Mouse (Mus musculus) C2C12 (cell line): ENCODE data around the gene Pheta1.

Experiments
- CEBPB ChIP-seq: IDR thresholded peaks from one replicate; pipeline ENCODE4 v1.6.1; 2011; ENCODE audit warnings: low read depth, mild to moderate bottlenecking, control low read depth, moderate library complexity
- CTCF ChIP-seq: IDR thresholded peaks from one replicate; pipeline ENCODE4 v1.5.1; 2011; ENCODE audit not compliant: control insufficient read depth, insufficient read depth, insufficient read length
- MYOD1 ChIP-seq: IDR thresholded peaks from one replicate; pipeline ENCODE4 v1.6.1; 2011; ENCODE audit warnings: low read depth; ENCODE audit not compliant: control insufficient read depth, insufficient read length

- TF ChIP-seq CTCF (no peak), MYOD1 (no peak), CEBPB (no peak)
Observed at GRCm38 (mm10) chr5:121841973-121842372, 6.8 kb upstream of the Pheta1 start.
